Mouse (Mus musculus) lung, embryonic 14.5 days (tissue): Measurements from ENCODE around the gene Sun3. TPM values are rescaled to one million over a fixed set of nuclear protein-coding genes. Genes with fewer than 3 reads are reported as not detected.

Source experiments
- ATAC-seq: fragments of 200-750 bp; cut with Nextera tagmentation; 2 replicates; pipeline ENCODE4 v1.8.0; 2017; ENCODE audit warnings: mild to moderate bottlenecking, moderate TSS enrichment, moderate library complexity; ENCODE audit not compliant: insufficient read depth
- DNase-seq: peaks from one replicate; pipeline ENCODE4 v3.0.0-alpha.2; 2015
- H3K27ac ChIP-seq: fragments of 300-500 bp; sonication (generic); 2 replicates; pipeline ENCODE4 v1.5.1; 2014; ENCODE audit warnings: low read depth, mild to moderate bottlenecking, moderate library complexity
- H3K27me3 ChIP-seq: fragments of 300-500 bp; sonication (generic); 2 replicates; pipeline ENCODE4 v1.6.1; 2014; ENCODE audit warnings: low read length, control low read depth; ENCODE audit not compliant: insufficient read depth
- H3K36me3 ChIP-seq: fragments of 300-500 bp; sonication (generic); 2 replicates; pipeline ENCODE4 v1.6.1; 2014; ENCODE audit warnings: control low read depth; ENCODE audit not compliant: insufficient read depth
- H3K4me1 ChIP-seq: fragments of 300-500 bp; sonication (generic); 2 replicates; pipeline ENCODE4 v1.6.1; 2014; ENCODE audit warnings: antibody characterized with exemption, control low read depth; ENCODE audit not compliant: insufficient read depth
- H3K4me2 ChIP-seq: fragments of 300-500 bp; sonication (generic); 2 replicates; pipeline ENCODE4 v1.6.1; 2014; ENCODE audit warnings: mild to moderate bottlenecking
- H3K4me3 ChIP-seq: fragments of 300-500 bp; sonication (generic); 2 replicates; pipeline ENCODE4 v1.5.1; 2014; ENCODE audit warnings: low read depth, low read length
- H3K9ac ChIP-seq: fragments of 300-500 bp; sonication (generic); 2 replicates; pipeline ENCODE4 v1.6.1; 2014
- H3K9me3 ChIP-seq: fragments of 300-500 bp; sonication (generic); 2 replicates; pipeline ENCODE4 v1.6.1; 2016; ENCODE audit warnings: low read depth, low read length, control low read depth
- CTCF ChIP-seq: IDR thresholded peaks from 2 replicates; pipeline ENCODE4 v1.5.1; 2016; ENCODE audit warnings: antibody characterized with exemption, low read depth
- whole genome bisulfite sequencing: fragments of 180-500 bp; shearing (Covaris S2); extraction: QIAGEN DNeasy Blood & Tissue Kit; methylation state at CpG from one replicate; pipeline ENCODE4 v1.1.7; 2014; 5-methylcytosine and 5-hydroxymethylcytosine counted together
- polyA plus RNA-seq: library from polyadenylated mRNA; unstranded; fragments of >200 nt; fragmentation: Nextera tagmentation; extraction: Ambion mirVana; gene quantifications from 2 replicates; pipeline ENCODE4 v1.2.1, GENCODE M21; 2014

Gene Sun3
- polyA plus RNA-seq, 1 experiment from 2014 or later, result not detected

- peak within 1 kb of the TSS; percentile 48 for H3K4me3 ChIP-seq
- H3K9me3 ChIP-seq, result no peaks in the 10 kb centered on the region
- peak within 1 kb of the TSS; percentile 41 for H3K9ac ChIP-seq
- peak; percentile 95 for DNase-seq
- 4% methylated on average over 21 of the region's 21 CpGs for WGBS
- ATAC-seq, result peak; percentile 100
- peaks cover 7% of the 10 kb centered on the region; the same call in 1 of the 2 replicates for H3K27me3 ChIP-seq
- no peaks in the 10 kb centered on the region for H3K36me3 ChIP-seq
- no peaks in the 10 kb centered on the region for H3K4me1 ChIP-seq
- no peak for TF ChIP-seq CTCF
- H3K4me2 ChIP-seq, result peak within 1 kb of the TSS; percentile 97
- H3K27ac ChIP-seq, result no peak within 1 kb of the TSS
Measured at GRCm38 (mm10) chr11:9048011-9048702, 634 bp downstream of the Sun3 start, which contains the start of gene Gm11992. Gene Gm11992 (plus strand): TSS chr11:9048594.

DNA sequence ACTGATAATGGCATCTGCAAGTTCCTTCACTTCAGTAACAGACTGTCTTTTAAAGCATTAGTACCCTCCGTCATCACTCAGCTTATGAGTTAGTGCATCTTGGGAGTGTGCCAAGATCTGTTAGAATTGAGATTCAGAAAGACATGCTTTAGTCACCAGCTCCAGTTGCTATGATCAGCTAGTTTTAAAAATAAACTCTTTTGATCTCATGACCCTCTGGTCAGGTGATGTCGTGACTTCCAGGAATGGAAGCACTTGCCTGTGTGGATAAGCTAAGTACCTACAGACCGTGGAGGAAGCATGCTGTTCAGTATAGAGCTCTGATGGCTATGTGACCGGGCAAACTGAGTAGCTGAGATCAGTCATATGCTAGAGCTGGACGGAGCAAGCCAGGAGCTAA lies 1.7 kb downstream of the Sun3 start:
- WGBS, result 43% methylated on average over 5 of the region's 5 CpGs
- H3K27me3 ChIP-seq, result peaks cover 7% of the 10 kb centered on the region; the same call in 1 of the 2 replicates
- no peak for ATAC-seq

GRCm38 (mm10) chr11:9046546-9046945 lies 2.2 kb downstream of the Sun3 start:
- 79% methylated on average over 2 of the region's 2 CpGs for WGBS
- DNase-seq, result no peak
- H3K9ac ChIP-seq, result no peak overlapping the region
- no peaks in the 10 kb centered on the region for H3K36me3 ChIP-seq
- ATAC-seq, result no peak
- no peak overlapping the region for H3K4me2 ChIP-seq
- TF ChIP-seq CTCF, result no peak
- no peak overlapping the region for H3K27ac ChIP-seq
- no peaks in the 10 kb centered on the region for H3K4me1 ChIP-seq
- peaks cover 7% of the 10 kb centered on the region; the same call in 1 of the 2 replicates for H3K27me3 ChIP-seq
- no peaks in the 10 kb centered on the region for H3K9me3 ChIP-seq
- H3K4me3 ChIP-seq, result no peak overlapping the region

More for the DNA sequence above, 1.7 kb downstream of the Sun3 start:
- H3K9ac ChIP-seq, result no peak overlapping the region
- H3K36me3 ChIP-seq, result no peaks in the 10 kb centered on the region
- H3K27ac ChIP-seq, result no peak overlapping the region
- H3K4me1 ChIP-seq, result no peaks in the 10 kb centered on the region
- DNase-seq, result peak; percentile 23
- no peak overlapping the region for H3K4me2 ChIP-seq
- no peaks in the 10 kb centered on the region for H3K9me3 ChIP-seq
- no peak for TF ChIP-seq CTCF
- H3K4me3 ChIP-seq, result no peak overlapping the region

- H3K9me3 ChIP-seq, result no peaks in the 10 kb centered on the region
- H3K36me3 ChIP-seq, result no peaks in the 10 kb centered on the region
- ATAC-seq (no peak), DNase-seq (no peak)
- H3K4me2 ChIP-seq, result no peak overlapping the region
- H3K4me3 ChIP-seq, result no peak overlapping the region
- TF ChIP-seq CTCF, result no peak
- H3K9ac ChIP-seq, result no peak overlapping the region
- no peaks in the 10 kb centered on the region for H3K27me3 ChIP-seq
- no peak overlapping the region for H3K27ac ChIP-seq
- no peaks in the 10 kb centered on the region for H3K4me1 ChIP-seq
- WGBS, result 76% methylated on average over 2 of the region's 2 CpGs
Measured at GRCm38 (mm10) chr11:9031530-9031929, 17.3 kb downstream of the Sun3 start.

DNA sequence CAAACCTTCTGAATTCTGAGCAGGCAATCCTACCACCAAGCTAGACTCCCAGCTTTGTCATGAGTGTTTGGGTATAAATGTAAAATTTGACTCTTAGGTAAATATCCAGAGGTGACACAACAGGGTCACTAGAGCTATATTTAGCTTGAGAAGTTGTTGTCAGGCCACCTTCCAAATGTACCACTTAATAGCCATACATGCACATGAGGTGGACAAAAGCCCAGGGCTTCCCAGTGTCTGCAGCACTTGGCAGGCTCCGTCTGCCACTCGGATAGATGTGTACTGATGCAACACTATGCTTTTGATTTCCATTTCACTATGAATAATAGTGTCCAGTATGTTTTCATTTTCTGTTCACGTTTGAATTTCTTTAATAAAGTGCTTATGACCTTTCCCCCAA lies 23.6 kb downstream of the Sun3 start:
- H3K27me3 ChIP-seq, result no peaks in the 10 kb centered on the region
- WGBS, result 65% methylated on average over 3 of the region's 3 CpGs
- no peak for TF ChIP-seq CTCF
- no peak for DNase-seq
- no peak for ATAC-seq
- no peak overlapping the region for H3K9ac ChIP-seq
- no peaks in the 10 kb centered on the region for H3K36me3 ChIP-seq
- no peak overlapping the region for H3K4me3 ChIP-seq
- H3K4me2 ChIP-seq, result no peak overlapping the region
- H3K27ac ChIP-seq, result no peak overlapping the region
- no peaks in the 10 kb centered on the region for H3K9me3 ChIP-seq
- no peaks in the 10 kb centered on the region for H3K4me1 ChIP-seq

DNA sequence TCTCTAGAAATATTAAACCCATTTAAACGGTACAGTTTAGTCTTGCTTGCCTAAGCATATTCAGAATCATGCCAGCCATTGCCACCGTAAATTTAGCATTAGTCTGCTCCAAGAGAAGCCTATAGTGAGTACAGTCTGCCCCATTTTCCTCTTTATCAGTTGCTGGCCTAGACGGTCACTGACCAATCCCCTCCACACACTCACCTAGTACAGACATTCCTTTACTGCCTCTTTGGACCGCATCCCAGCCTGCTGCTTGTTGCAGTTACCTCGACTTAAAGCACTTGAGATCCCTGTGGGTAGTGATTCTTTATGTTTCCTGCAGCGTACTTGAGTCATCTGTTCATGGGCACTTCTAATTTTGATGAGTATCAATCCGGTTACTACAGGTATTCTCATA lies 24.0 kb downstream of the Sun3 start:
- ATAC-seq, result no peak
- DNase-seq, result no peak
- no peak overlapping the region for H3K4me2 ChIP-seq
- no peak overlapping the region for H3K9ac ChIP-seq
- no peaks in the 10 kb centered on the region for H3K36me3 ChIP-seq
- H3K27me3 ChIP-seq, result no peaks in the 10 kb centered on the region
- no peak overlapping the region for H3K4me3 ChIP-seq
- 65% methylated on average over 7 of the region's 7 CpGs for WGBS
- H3K9me3 ChIP-seq, result no peaks in the 10 kb centered on the region
- TF ChIP-seq CTCF, result no peak
- H3K27ac ChIP-seq, result no peak overlapping the region
- no peaks in the 10 kb centered on the region for H3K4me1 ChIP-seq

DNA sequence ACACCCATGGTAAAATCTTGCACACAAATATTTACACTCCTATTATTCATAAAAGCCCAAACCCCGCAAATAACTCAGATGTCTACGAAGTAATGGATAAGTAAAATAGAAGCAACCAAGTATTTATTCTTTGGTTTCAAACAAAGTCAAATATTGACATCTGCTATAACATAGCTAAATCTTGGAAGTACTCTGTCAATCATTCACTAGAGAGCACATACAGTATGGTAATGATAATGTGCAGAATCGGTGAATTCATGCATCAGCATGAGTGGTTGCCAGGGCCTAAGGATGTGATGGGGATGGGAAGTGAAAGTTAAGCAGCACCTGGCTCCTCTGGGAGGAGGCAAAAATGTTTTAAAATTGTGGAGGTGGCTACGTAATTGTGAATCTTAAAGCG lies 28.6 kb downstream of the Sun3 start:
- H3K27ac ChIP-seq, result no peak overlapping the region
- H3K4me3 ChIP-seq, result no peak overlapping the region
- no peaks in the 10 kb centered on the region for H3K9me3 ChIP-seq
- WGBS, result 67% methylated on average over 5 of the region's 5 CpGs
- peak; percentile 18 for DNase-seq
- no peak overlapping the region for H3K4me2 ChIP-seq
- H3K36me3 ChIP-seq, result no peaks in the 10 kb centered on the region
- no peak overlapping the region for H3K9ac ChIP-seq
- no peaks in the 10 kb centered on the region for H3K27me3 ChIP-seq
- no peak for TF ChIP-seq CTCF
- H3K4me1 ChIP-seq, result no peaks in the 10 kb centered on the region
- peak; percentile 44; the same call in 1 of the 2 replicates for ATAC-seq
